Mouse (Mus musculus) bone marrow, adult 2 months (tissue): ENCODE data around the gene 4930444G20Rik.
A peak's percentile ranks its signal among the peaks of the same experiment; 100 is the strongest.

Experiments
- CTCF ChIP-seq: fragments of 200-500 bp; IDR thresholded peaks from 2 replicates; pipeline ENCODE4 v1.5.1; 2011; ENCODE audit warnings: low read length, control low read depth; ENCODE audit not compliant: control insufficient read depth, insufficient read depth
- POLR2A ChIP-seq: fragments of 200-500 bp; IDR thresholded peaks from 2 replicates; pipeline ENCODE4 v1.6.1; 2011; ENCODE audit warnings: low read depth, mild to moderate bottlenecking, control low read depth, low read length, borderline replicate concordance; ENCODE audit not compliant: control insufficient read depth

DNA sequence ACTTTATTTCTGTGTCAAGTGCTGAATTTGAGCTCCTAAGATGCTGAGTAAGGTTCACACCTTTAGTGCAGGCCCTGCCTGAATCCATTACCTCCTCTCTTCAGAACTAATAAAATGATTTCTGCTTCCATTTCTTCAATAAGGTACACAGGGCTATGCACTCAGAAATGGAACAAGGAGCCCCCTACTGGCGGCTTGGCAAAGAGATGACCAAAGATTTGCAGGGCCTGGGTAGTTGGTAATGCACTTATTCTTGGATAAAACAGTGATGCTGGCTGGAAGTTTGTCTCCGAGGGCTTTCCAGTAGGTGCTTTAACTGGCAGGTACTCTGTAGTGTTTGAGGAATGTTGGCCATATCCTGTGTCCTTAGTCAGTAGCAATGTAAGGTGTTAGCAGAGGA is 4.9 kb upstream of the 4930444G20Rik start:
- TF ChIP-seq CTCF (peak; percentile 24; the same call in 1 of the 2 replicates), POLR2A (no peak)
